Mouse (Mus musculus) forebrain, embryonic 12.5 days (tissue): ENCODE measurements around the gene Pik3r5. TPM values are rescaled to one million over a fixed set of nuclear protein-coding genes. Genes with fewer than 3 reads are reported as not detected.

Experiments
- ATAC-seq: fragments of 200-750 bp; cut with Nextera tagmentation; 2 replicates; pipeline ENCODE4 v1.8.0; 2017; ENCODE audit warnings: moderate TSS enrichment; ENCODE audit not compliant: low FRiP score
- H3K27ac ChIP-seq: fragments of 300-500 bp; sonication (generic); 2 replicates; pipeline ENCODE4 v1.5.1; 2016; ENCODE audit warnings: mild to moderate bottlenecking
- H3K27me3 ChIP-seq: fragments of 300-500 bp; sonication (generic); 2 replicates; pipeline ENCODE4 v1.6.1; 2016; ENCODE audit warnings: mild to moderate bottlenecking
- H3K36me3 ChIP-seq: fragments of 300-500 bp; sonication (generic); replicated peaks from 2 replicates; pipeline ENCODE4 v1.6.1; 2016; ENCODE audit warnings: mild to moderate bottlenecking
- H3K4me1 ChIP-seq: fragments of 300-500 bp; sonication (generic); 2 replicates; pipeline ENCODE4 v1.6.1; 2016
- H3K4me2 ChIP-seq: fragments of 300-500 bp; sonication (generic); 2 replicates; pipeline ENCODE4 v1.6.1; 2016; ENCODE audit warnings: mild to moderate bottlenecking, moderate library complexity
- H3K4me3 ChIP-seq: fragments of 300-500 bp; sonication (generic); replicated peaks from 2 replicates; pipeline ENCODE4 v1.5.1; 2016; ENCODE audit warnings: mild to moderate bottlenecking
- H3K9ac ChIP-seq: fragments of 300-500 bp; sonication (generic); 2 replicates; pipeline ENCODE4 v1.6.1; 2016; ENCODE audit warnings: mild to moderate bottlenecking
- H3K9me3 ChIP-seq: fragments of 300-500 bp; sonication (generic); 2 replicates; pipeline ENCODE4 v1.6.1; 2016
- WGBS: fragments of 180-500 bp; shearing (Covaris S2); methylation state at CpG from one replicate; pipeline ENCODE4 v1.1.7; 2016; 5-methylcytosine and 5-hydroxymethylcytosine counted together
- polyA plus RNA-seq: library from polyadenylated mRNA; unstranded; fragments of >200 nt; fragmentation: Nextera tagmentation; extraction: Ambion mirVana; gene quantifications from 2 replicates; pipeline ENCODE4 v1.2.1, GENCODE M21; 2016

The Pik3r5 gene
- polyA plus RNA-seq, 1 experiment from 2014 or later = 0.29 TPM

- H3K27ac ChIP-seq = no peak overlapping the region
- no peak overlapping the region for H3K4me2 ChIP-seq
- no peaks in the 10 kb centered on the region for H3K9me3 ChIP-seq
- peaks cover 32% of the 10 kb centered on the region for H3K4me1 ChIP-seq
- H3K4me3 ChIP-seq = no peak overlapping the region
- H3K9ac ChIP-seq = no peak overlapping the region
- no peaks in the 10 kb centered on the region for H3K36me3 ChIP-seq
- no peak for ATAC-seq
- H3K27me3 ChIP-seq = peaks cover 95% of the 10 kb centered on the region
- WGBS = 11% methylated on average over 19 of the region's 19 CpGs
Measured at GRCm38 (mm10) chr11:68390381-68391287, 41.3 kb upstream of the Pik3r5 start.

DNA sequence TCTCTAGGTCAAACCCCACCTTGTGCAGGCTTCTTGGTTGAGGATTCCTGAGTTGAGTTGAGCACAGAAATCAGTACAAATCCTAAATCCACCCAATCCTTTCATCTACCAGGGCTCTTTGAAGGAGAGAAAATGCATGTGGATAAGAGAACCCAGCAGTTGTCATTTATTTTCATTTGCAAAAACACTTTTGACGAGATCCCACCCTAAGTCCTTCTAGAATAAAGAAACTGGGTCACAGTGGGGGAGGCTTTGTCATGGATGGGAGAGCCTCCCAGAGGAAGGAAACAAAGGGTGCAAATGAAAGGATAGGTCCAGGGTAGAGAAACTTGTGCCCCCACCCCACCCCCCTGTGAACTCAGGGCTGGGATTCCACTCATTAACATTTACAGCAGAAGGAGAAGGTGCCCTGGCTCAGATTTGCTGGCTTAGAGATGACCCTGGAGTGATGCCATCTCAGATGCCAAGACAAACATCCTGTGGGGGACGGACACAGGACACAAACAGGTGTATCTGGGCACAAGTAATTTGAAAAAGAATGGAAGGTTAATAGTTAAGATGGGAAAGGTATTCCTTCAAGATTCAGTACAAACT lies 37.9 kb upstream of the Pik3r5 start:
- Histone ChIP-seq H3K4me2 (no peak overlapping the region), H3K9me3 (no peaks in the 10 kb centered on the region), H3K27me3 (peaks cover 95% of the 10 kb centered on the region), H3K36me3 (no peaks in the 10 kb centered on the region), H3K27ac (no peak overlapping the region), H3K4me1 (peaks cover 24% of the 10 kb centered on the region), H3K9ac (no peak overlapping the region), H3K4me3 (no peak overlapping the region)
- WGBS = 34% methylated on average over 2 of the region's 2 CpGs
- no peak for ATAC-seq

DNA sequence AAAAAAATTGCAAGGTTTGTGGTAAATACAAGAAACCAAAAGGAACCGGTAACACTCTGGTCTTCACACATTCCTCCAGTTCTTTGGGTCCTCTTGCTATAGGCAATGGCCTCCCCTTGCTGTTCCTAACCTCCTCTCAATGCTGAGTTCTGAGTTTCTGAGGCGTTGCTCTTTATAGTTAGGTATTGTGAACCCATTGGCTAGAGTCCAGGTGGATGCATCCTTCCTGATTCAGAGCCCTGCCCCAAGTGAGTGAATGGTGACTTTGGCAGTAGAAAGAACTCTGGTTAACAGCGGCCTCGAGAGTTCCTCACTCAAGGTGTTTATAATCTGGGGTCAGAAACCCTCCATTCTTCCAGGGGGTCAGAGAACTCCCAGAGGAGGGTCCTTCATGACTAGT lies 37.2 kb upstream of the Pik3r5 start:
- Histone ChIP-seq H3K9ac (no peak overlapping the region), H3K27ac (no peak overlapping the region)

DNA sequence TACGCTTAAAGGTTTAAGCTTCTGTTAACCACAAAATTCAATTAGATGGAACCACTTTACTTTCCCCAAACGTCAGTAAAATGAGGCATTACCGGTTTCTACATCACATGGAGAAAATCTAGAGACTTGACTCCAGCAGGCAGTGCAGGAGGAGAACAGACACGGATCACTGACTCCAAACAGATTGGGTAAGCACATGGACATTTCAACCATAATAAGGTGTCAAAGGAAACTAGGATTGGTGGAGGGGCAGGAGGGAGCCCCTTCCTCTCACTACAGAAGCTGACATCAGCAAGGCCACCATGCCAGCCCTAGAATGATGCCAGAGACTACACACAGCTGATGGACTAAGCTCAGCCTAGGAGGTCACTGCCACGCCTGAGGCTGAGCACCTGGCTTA lies 36.4 kb upstream of the Pik3r5 start:
- no peaks in the 10 kb centered on the region for H3K9me3 ChIP-seq
- no peak overlapping the region for H3K4me2 ChIP-seq
- peaks cover 91% of the 10 kb centered on the region for H3K27me3 ChIP-seq
- peaks cover 30% of the 10 kb centered on the region for H3K4me1 ChIP-seq
- no peaks in the 10 kb centered on the region for H3K36me3 ChIP-seq
- H3K4me3 ChIP-seq = no peak overlapping the region
- 54% methylated on average over 5 of the region's 5 CpGs for WGBS
- H3K27ac ChIP-seq = no peak overlapping the region
- no peak overlapping the region for H3K9ac ChIP-seq
- no peak for ATAC-seq

More for the DNA sequence above, 37.2 kb upstream of the Pik3r5 start:
- H3K27me3 ChIP-seq = peaks cover 91% of the 10 kb centered on the region
- no peak overlapping the region for H3K4me2 ChIP-seq
- H3K9me3 ChIP-seq = no peaks in the 10 kb centered on the region
- 51% methylated on average over 4 of the region's 4 CpGs for WGBS
- no peak overlapping the region for H3K4me3 ChIP-seq
- no peaks in the 10 kb centered on the region for H3K36me3 ChIP-seq
- no peak for ATAC-seq
- H3K4me1 ChIP-seq = peaks cover 26% of the 10 kb centered on the region

GRCm38 (mm10) chr11:68398891-68399547 lies 32.9 kb upstream of the Pik3r5 start:
- H3K27me3 ChIP-seq = peaks cover 85% of the 10 kb centered on the region
- peak; percentile 16; the same call in 1 of the 2 replicates for ATAC-seq
- peaks cover 27% of the 10 kb centered on the region for H3K4me1 ChIP-seq
- H3K9me3 ChIP-seq = no peaks in the 10 kb centered on the region
- H3K4me3 ChIP-seq = peak overlapping the region; percentile 51
- WGBS = 6% methylated on average over 24 of the region's 24 CpGs
- H3K4me2 ChIP-seq = peak overlapping the region; percentile 97
- H3K36me3 ChIP-seq = no peaks in the 10 kb centered on the region
- peak overlapping the region; percentile 61; the same call in 1 of the 2 replicates for H3K9ac ChIP-seq
- H3K27ac ChIP-seq = peak overlapping the region; percentile 78

DNA sequence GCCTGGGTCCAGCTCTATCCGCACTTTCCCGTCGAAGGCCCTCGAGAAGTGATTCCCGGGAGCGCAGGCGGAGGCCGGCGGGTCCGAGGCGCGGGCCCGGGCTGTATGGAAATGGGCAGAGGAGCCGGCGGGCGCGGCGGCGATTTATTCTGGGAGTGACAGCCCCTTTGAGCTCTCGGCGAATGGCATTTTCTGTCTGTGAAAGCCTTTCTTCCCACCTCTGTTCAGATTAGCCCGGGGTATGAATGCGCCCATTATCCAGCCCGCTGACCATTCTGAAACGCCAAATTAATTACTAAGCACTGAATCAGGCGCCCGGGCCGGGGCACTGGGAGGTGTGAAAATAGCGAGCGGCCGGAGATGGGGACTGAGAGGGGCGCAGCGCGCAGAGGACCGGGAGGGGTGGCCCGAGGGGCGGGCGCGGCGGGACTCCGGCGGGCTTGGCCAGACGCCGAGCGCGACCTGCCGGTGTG lies 32.3 kb upstream of the Pik3r5 start:
- 0% methylated on average over 47 of the region's 47 CpGs for WGBS
- peaks cover 27% of the 10 kb centered on the region for H3K4me1 ChIP-seq
- H3K4me2 ChIP-seq = peak overlapping the region; percentile 97
- peak; percentile 93 for ATAC-seq
- H3K9ac ChIP-seq = peak overlapping the region; percentile 61
- peak overlapping the region; percentile 51 for H3K4me3 ChIP-seq
- H3K9me3 ChIP-seq = no peaks in the 10 kb centered on the region
- no peaks in the 10 kb centered on the region for H3K36me3 ChIP-seq
- H3K27ac ChIP-seq = peak overlapping the region; percentile 78
- H3K27me3 ChIP-seq = peaks cover 80% of the 10 kb centered on the region

GRCm38 (mm10) chr11:68400021-68400671 lies 31.8 kb upstream of the Pik3r5 start:
- H3K4me2 ChIP-seq = peak overlapping the region; percentile 97
- H3K9me3 ChIP-seq = no peaks in the 10 kb centered on the region
- peak overlapping the region; percentile 51 for H3K4me3 ChIP-seq
- peaks cover 74% of the 10 kb centered on the region for H3K27me3 ChIP-seq
- peaks cover 27% of the 10 kb centered on the region for H3K4me1 ChIP-seq
- under 1% methylated on average over 50 of the region's 57 CpGs for WGBS
- ATAC-seq = peak; percentile 75
- H3K27ac ChIP-seq = peak overlapping the region; percentile 77
- H3K36me3 ChIP-seq = no peaks in the 10 kb centered on the region
- peak overlapping the region; percentile 61 for H3K9ac ChIP-seq

GRCm38 (mm10) chr11:68400727-68401219 lies 31.1 kb upstream of the Pik3r5 start, which contains the start of gene Ntn1:
Gene Ntn1, minus strand, starts transcription at chr11:68400823.
- WGBS = 4% methylated on average over 11 of the region's 11 CpGs
- Histone ChIP-seq H3K4me3 (peak within 1 kb of the TSS; percentile 51), H3K9me3 (no peaks in the 10 kb centered on the region), H3K4me1 (peaks cover 27% of the 10 kb centered on the region), H3K27me3 (peaks cover 70% of the 10 kb centered on the region), H3K4me2 (peak within 1 kb of the TSS; percentile 97), H3K27ac (peak within 1 kb of the TSS; percentile 77), H3K36me3 (no peaks in the 10 kb centered on the region), H3K9ac (peak within 1 kb of the TSS; percentile 61)
- no peak for ATAC-seq

DNA sequence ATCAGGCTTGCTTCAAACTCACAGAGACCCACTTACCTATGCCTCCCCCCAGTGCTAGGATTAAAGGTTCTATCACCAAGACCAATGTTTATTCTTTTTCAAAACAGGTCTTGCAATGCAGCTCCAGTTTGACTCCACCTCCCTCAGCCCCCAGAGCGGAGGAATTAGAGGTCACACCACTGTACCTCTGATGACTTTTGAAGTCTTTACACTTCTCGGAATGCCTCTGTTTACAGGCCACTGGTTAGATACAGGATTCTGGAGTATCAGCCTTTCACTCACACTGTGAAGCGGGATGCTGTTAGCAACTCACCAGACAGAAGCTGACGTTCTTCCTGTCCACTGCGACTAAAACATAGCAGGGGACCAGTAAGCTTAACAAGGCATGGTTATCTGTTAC lies 30.5 kb upstream of the Pik3r5 start:
- Histone ChIP-seq H3K9me3 (no peaks in the 10 kb centered on the region), H3K36me3 (no peaks in the 10 kb centered on the region), H3K4me2 (peak overlapping the region; percentile 97; the same call in 1 of the 2 replicates), H3K27me3 (peaks cover 71% of the 10 kb centered on the region), H3K4me3 (no peak overlapping the region), H3K27ac (no peak overlapping the region), H3K4me1 (peaks cover 27% of the 10 kb centered on the region), H3K9ac (no peak overlapping the region)
- 34% methylated on average over 5 of the region's 5 CpGs for WGBS
- ATAC-seq = no peak

DNA sequence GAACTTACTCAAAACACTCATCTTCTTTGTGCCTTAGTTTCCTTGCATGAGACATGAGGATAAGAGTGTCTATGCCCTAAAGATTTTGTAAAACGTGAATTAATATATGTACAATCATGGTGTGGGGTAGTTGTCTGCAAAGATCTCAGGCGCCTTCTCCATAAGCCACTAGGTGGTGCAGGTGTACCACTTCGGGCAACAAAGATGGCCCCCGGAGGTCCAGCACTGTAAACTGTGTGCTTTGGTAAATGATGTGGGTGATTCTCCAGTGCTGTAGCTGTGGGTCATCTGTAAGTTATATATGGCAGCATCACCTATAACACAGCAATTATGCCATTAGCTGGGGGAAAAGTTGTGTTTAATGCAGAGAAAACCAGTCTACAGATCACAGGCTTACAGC lies 27.7 kb upstream of the Pik3r5 start:
- Histone ChIP-seq H3K4me1 (peaks cover 17% of the 10 kb centered on the region), H3K27ac (no peak overlapping the region), H3K4me2 (no peak overlapping the region), H3K27me3 (peaks cover 56% of the 10 kb centered on the region), H3K4me3 (no peak overlapping the region), H3K9me3 (no peaks in the 10 kb centered on the region), H3K9ac (no peak overlapping the region), H3K36me3 (no peaks in the 10 kb centered on the region)
- ATAC-seq = no peak
- 64% methylated on average over 4 of the region's 4 CpGs for WGBS

GRCm38 (mm10) chr11:68405576-68405975 lies 26.3 kb upstream of the Pik3r5 start:
- Histone ChIP-seq H3K4me3 (no peak overlapping the region), H3K27me3 (peaks cover 52% of the 10 kb centered on the region), H3K4me2 (no peak overlapping the region), H3K36me3 (no peaks in the 10 kb centered on the region), H3K27ac (no peak overlapping the region), H3K9me3 (no peaks in the 10 kb centered on the region), H3K9ac (no peak overlapping the region), H3K4me1 (peaks cover 4% of the 10 kb centered on the region)
- WGBS = 93% methylated on average over 8 of the region's 8 CpGs
- no peak for ATAC-seq
